Mouse (Mus musculus) intestine, embryonic 14.5 days (tissue): ENCODE measurements at regions not wholly inside any gene's neighbourhood (a gene's known extent, or its start where the extent isn't known, plus 50 kb on each side); places are given as distances from the start of the nearest gene placed in this dataset.

Experiments used
- ATAC-seq: fragments of 200-750 bp; cut with Nextera tagmentation; replicated peaks from 2 replicates; pipeline ENCODE4 v1.8.0; 2017; ENCODE audit warnings: low read depth, moderate number of reproducible peaks, moderate TSS enrichment, moderate library complexity; ENCODE audit not compliant: low FRiP score, low TSS enrichment
- DNase-seq: peaks from one replicate; pipeline ENCODE4 v3.0.0-alpha.2; 2018; ENCODE audit warnings: low spot score
- H3K27ac ChIP-seq: fragments of 300-500 bp; sonication (generic); 2 replicates; pipeline ENCODE4 v1.5.1; 2014; ENCODE audit warnings: low read depth, mild to moderate bottlenecking, control low read depth
- H3K27me3 ChIP-seq: fragments of 300-500 bp; sonication (generic); replicated peaks from 2 replicates; pipeline ENCODE4 v1.6.1; 2014; ENCODE audit warnings: low read length, control low read depth; ENCODE audit not compliant: control insufficient read depth, insufficient read depth
- H3K36me3 ChIP-seq: fragments of 300-500 bp; sonication (generic); 2 replicates; pipeline ENCODE4 v1.6.1; 2014; ENCODE audit warnings: low read length, control low read depth; ENCODE audit not compliant: control insufficient read depth, insufficient read depth
- H3K4me1 ChIP-seq: fragments of 300-500 bp; sonication (generic); replicated peaks from 2 replicates; pipeline ENCODE4 v1.6.1; 2014; ENCODE audit warnings: low read length, control low read depth, mixed read lengths; ENCODE audit not compliant: control insufficient read depth, insufficient read depth
- H3K4me2 ChIP-seq: fragments of 300-500 bp; sonication (generic); 2 replicates; pipeline ENCODE4 v1.6.1; 2014; ENCODE audit warnings: low read length
- H3K4me3 ChIP-seq: fragments of 300-500 bp; sonication (generic); 2 replicates; pipeline ENCODE4 v1.5.1; 2014; ENCODE audit warnings: low read depth, low read length, control low read depth, mixed read lengths
- H3K9ac ChIP-seq: fragments of 300-500 bp; sonication (generic); 2 replicates; pipeline ENCODE4 v1.6.1; 2014; ENCODE audit warnings: mild to moderate bottlenecking, low read length
- H3K9me3 ChIP-seq: fragments of 300-500 bp; sonication (generic); 2 replicates; pipeline ENCODE4 v1.6.1; 2016; ENCODE audit warnings: low read length, control low read depth; ENCODE audit not compliant: control insufficient read depth
- WGBS: fragments of 180-500 bp; shearing (Covaris S2); extraction: QIAGEN DNeasy Blood & Tissue Kit; methylation state at CpG from one replicate; pipeline ENCODE4 v1.1.7; 2014; 5-methylcytosine and 5-hydroxymethylcytosine counted together

GRCm38 (mm10) chr3:11155350-11155749 is 819.9 kb upstream of the Gm38303 start:
- H3K27ac ChIP-seq: no peak overlapping the region
- H3K36me3 ChIP-seq: no peaks in the 10 kb centered on the region
- no peak overlapping the region for H3K9ac ChIP-seq
- WGBS: 62% methylated on average over 1 of the region's 1 CpGs
- no peaks in the 10 kb centered on the region for H3K4me1 ChIP-seq
- no peak for ATAC-seq
- H3K4me3 ChIP-seq: no peak overlapping the region
- DNase-seq: no peak
- H3K9me3 ChIP-seq: no peaks in the 10 kb centered on the region
- no peak overlapping the region for H3K4me2 ChIP-seq
- no peaks in the 10 kb centered on the region for H3K27me3 ChIP-seq
